Mouse (Mus musculus): ENCODE data around the gene Limd2. TPM values are rescaled to one million over a fixed set of nuclear protein-coding genes. Genes with fewer than 3 reads are reported as not detected.

Limd2 gene
- total and polyA plus RNA-seq, 2 experiments from 2014 or later: 69.7 to 122 TPM

- no peak for ATAC-seq (ENCODE audit: low FRiP score)
- Histone ChIP-seq H3K27ac (ENCODE audit: low read depth, low read length) (no peak overlapping the region), H3K4me1 (ENCODE audit: insufficient read depth, low read length) (no peaks in the 10 kb centered on the region), H3K4me3 (ENCODE audit: low read depth, low read length) (no peak overlapping the region), H3K27me3 (ENCODE audit: insufficient read depth, low read length) (no peaks in the 10 kb centered on the region), H3K36me3 (ENCODE audit: insufficient read depth, low read length) (peaks cover 31% of the 10 kb centered on the region), H3K4me2 (ENCODE audit: low read depth, low read length, poor library complexity, severe bottlenecking) (no peak overlapping the region), H3K9me3 (ENCODE audit: low read length) (no peaks in the 10 kb centered on the region), H3K9ac (replicated peaks; ENCODE audit: low read length, poor library complexity, severe bottlenecking) (no peak overlapping the region)
- no peak for TF ChIP-seq CTCF (IDR thresholded peaks at IDR 0.05)
- 91% methylated on average over 4 of the region's 4 CpGs for WGBS
- no peak for DNase-seq (ENCODE audit: low spot score)
Observed at GRCm38 (mm10) chr11:106198277-106198676, 37.6 kb upstream of the Limd2 start.

- Histone ChIP-seq H3K27me3 (ENCODE audit: insufficient read depth, low read length) (no peaks in the 10 kb centered on the region), H3K27ac (ENCODE audit: low read depth, low read length) (no peak overlapping the region), H3K4me3 (ENCODE audit: low read depth, low read length) (no peak overlapping the region), H3K4me1 (ENCODE audit: insufficient read depth, low read length) (no peaks in the 10 kb centered on the region), H3K9ac (replicated peaks; ENCODE audit: low read length, poor library complexity, severe bottlenecking) (no peak overlapping the region), H3K9me3 (ENCODE audit: low read length) (no peaks in the 10 kb centered on the region), H3K36me3 (ENCODE audit: insufficient read depth, low read length) (peaks cover 8% of the 10 kb centered on the region), H3K4me2 (ENCODE audit: low read depth, low read length, poor library complexity, severe bottlenecking) (no peak overlapping the region)
- no peak for ATAC-seq (ENCODE audit: low FRiP score)
- DNase-seq (ENCODE audit: low spot score): no peak
- TF ChIP-seq CTCF (IDR thresholded peaks at IDR 0.05): no peak
Observed at GRCm38 (mm10) chr11:106195341-106195740, 34.7 kb upstream of the Limd2 start.

GRCm38 (mm10) chr11:106194891-106195290 lies 34.2 kb upstream of the Limd2 start:
- Histone ChIP-seq H3K9ac (replicated peaks; ENCODE audit: low read length, poor library complexity, severe bottlenecking) (no peak overlapping the region), H3K4me3 (ENCODE audit: low read depth, low read length) (no peak overlapping the region), H3K27me3 (ENCODE audit: insufficient read depth, low read length) (no peaks in the 10 kb centered on the region), H3K9me3 (ENCODE audit: low read length) (no peaks in the 10 kb centered on the region), H3K4me1 (ENCODE audit: insufficient read depth, low read length) (no peaks in the 10 kb centered on the region), H3K36me3 (ENCODE audit: insufficient read depth, low read length) (peaks cover 8% of the 10 kb centered on the region), H3K4me2 (ENCODE audit: low read depth, low read length, poor library complexity, severe bottlenecking) (no peak overlapping the region), H3K27ac (ENCODE audit: low read depth, low read length) (no peak overlapping the region)
- 92% methylated on average over 7 of the region's 7 CpGs for WGBS
- no peak for ATAC-seq (ENCODE audit: low FRiP score)
- TF ChIP-seq CTCF (IDR thresholded peaks at IDR 0.05): no peak
- no peak for DNase-seq (ENCODE audit: low spot score)

GRCm38 (mm10) chr11:106194155-106194541 lies 33.5 kb upstream of the Limd2 start:
- Histone ChIP-seq H3K9ac (replicated peaks; ENCODE audit: low read length, poor library complexity, severe bottlenecking) (peak overlapping the region; percentile 73; the same call in 1 of the 2 replicates), H3K4me3 (ENCODE audit: low read depth, low read length) (peak overlapping the region; percentile 75), H3K4me2 (ENCODE audit: low read depth, low read length, poor library complexity, severe bottlenecking) (peak overlapping the region; percentile 74), H3K36me3 (ENCODE audit: insufficient read depth, low read length) (peaks cover 8% of the 10 kb centered on the region), H3K4me1 (ENCODE audit: insufficient read depth, low read length) (no peaks in the 10 kb centered on the region), H3K27ac (ENCODE audit: low read depth, low read length) (peak overlapping the region; percentile 80), H3K9me3 (ENCODE audit: low read length) (no peaks in the 10 kb centered on the region), H3K27me3 (ENCODE audit: insufficient read depth, low read length) (no peaks in the 10 kb centered on the region)
- ATAC-seq (ENCODE audit: low FRiP score) (no peak), DNase-seq (ENCODE audit: low spot score) (no peak)
- WGBS: 33% methylated on average over 3 of the region's 3 CpGs
- no peak for TF ChIP-seq CTCF (IDR thresholded peaks at IDR 0.05)

- Histone ChIP-seq H3K9ac (replicated peaks; ENCODE audit: low read length, poor library complexity, severe bottlenecking) (peak overlapping the region; percentile 73), H3K4me3 (ENCODE audit: low read depth, low read length) (peak overlapping the region; percentile 75), H3K9me3 (ENCODE audit: low read length) (no peaks in the 10 kb centered on the region), H3K4me1 (ENCODE audit: insufficient read depth, low read length) (no peaks in the 10 kb centered on the region), H3K4me2 (ENCODE audit: low read depth, low read length, poor library complexity, severe bottlenecking) (peak overlapping the region; percentile 74), H3K27ac (ENCODE audit: low read depth, low read length) (peak overlapping the region; percentile 80), H3K36me3 (ENCODE audit: insufficient read depth, low read length) (peaks cover 8% of the 10 kb centered on the region), H3K27me3 (ENCODE audit: insufficient read depth, low read length) (no peaks in the 10 kb centered on the region)
- ATAC-seq (ENCODE audit: low FRiP score): peak; percentile 95
- 1% methylated on average over 44 of the region's 44 CpGs for WGBS
- TF ChIP-seq CTCF (IDR thresholded peaks at IDR 0.05): no peak
- peak; percentile 96 for DNase-seq (ENCODE audit: low spot score)
Observed at GRCm38 (mm10) chr11:106193371-106194154, 32.9 kb upstream of the Limd2 start.

GRCm38 (mm10) chr11:106192657-106193370 lies 32.2 kb upstream of the Limd2 start:
- WGBS: 14% methylated on average over 19 of the region's 19 CpGs
- peak overlapping the region; percentile 74 for H3K4me2 ChIP-seq (ENCODE audit: low read depth, low read length, poor library complexity, severe bottlenecking)
- DNase-seq (ENCODE audit: low spot score) (no peak), ATAC-seq (ENCODE audit: low FRiP score) (0 out of 2 replicates have a peak, but pooled peaks have one; percentile 36)
- no peaks in the 10 kb centered on the region for H3K27me3 ChIP-seq (ENCODE audit: insufficient read depth, low read length)
- H3K36me3 ChIP-seq (ENCODE audit: insufficient read depth, low read length): peaks cover under 1% of the 10 kb centered on the region; the same call in 1 of the 2 replicates
- H3K9me3 ChIP-seq (ENCODE audit: low read length): no peaks in the 10 kb centered on the region
- H3K9ac ChIP-seq (replicated peaks; ENCODE audit: low read length, poor library complexity, severe bottlenecking): peak overlapping the region; percentile 73
- H3K4me3 ChIP-seq (ENCODE audit: low read depth, low read length): peak overlapping the region; percentile 75
- peak overlapping the region; percentile 80 for H3K27ac ChIP-seq (ENCODE audit: low read depth, low read length)
- H3K4me1 ChIP-seq (ENCODE audit: insufficient read depth, low read length): no peaks in the 10 kb centered on the region
- peak; percentile 40; the same call in 1 of the 2 replicates for TF ChIP-seq CTCF (IDR thresholded peaks at IDR 0.05)
